Mouse (Mus musculus) MEL (cell line): ENCODE data around the gene Ier2. TPM values are rescaled to one million over a fixed set of nuclear protein-coding genes. Genes with fewer than 3 reads are reported as not detected.

Experiments used
- DNase-seq: peaks from one replicate; pipeline ENCODE4 v3.0.0; 2011; ENCODE audit warnings: low read depth, low spot score
- H3K27ac ChIP-seq: 2 replicates; pipeline ENCODE4 v1.5.1; 2012; ENCODE audit warnings: low read depth, mild to moderate bottlenecking, control low read depth, low read length, moderate library complexity; ENCODE audit not compliant: control insufficient read depth
- H3K27me3 ChIP-seq, 2 experiments: fragments of 150-350 bp in 1 of 2; sonication (generic) in 1 of 2; 2 replicates each; pipeline ENCODE4 v1.6.1; 2012; ENCODE audit warnings: low read length in 2 of 2, mild to moderate bottlenecking in 2 of 2, improper control_type of control experiment in 1 of 2, moderate library complexity in 1 of 2; ENCODE audit not compliant: insufficient read depth in 2 of 2, control insufficient read depth in 1 of 2
- H3K36me3 ChIP-seq, 2 experiments: 2 replicates each; pipeline ENCODE4 v1.6.1; 2012 to 2014; ENCODE audit warnings: low read length in 2 of 2, improper control_type of control experiment in 1 of 2, inconsistent platforms in 1 of 2, mild to moderate bottlenecking in 1 of 2; ENCODE audit not compliant: insufficient read depth in 2 of 2, control insufficient read depth in 1 of 2
- H3K4me1 ChIP-seq, 2 experiments: fragments of 150-350 bp in 1 of 2; sonication (generic) in 1 of 2; 2 replicates each; pipeline ENCODE4 v1.6.1; 2012; ENCODE audit warnings: low read length in 2 of 2, improper control_type of control experiment in 1 of 2, mild to moderate bottlenecking in 1 of 2; ENCODE audit not compliant: insufficient read depth in 2 of 2, control insufficient read depth in 1 of 2
- H3K4me3 ChIP-seq, 2 experiments: fragments of 150-350 bp in 1 of 2; sonication (generic) in 1 of 2; 2 replicates each; pipeline ENCODE4 v1.5.1; 2012; ENCODE audit warnings: low read depth in 2 of 2, low read length in 2 of 2, mild to moderate bottlenecking in 2 of 2, moderate library complexity in 2 of 2, control low read depth in 1 of 2, improper control_type of control experiment in 1 of 2; ENCODE audit not compliant: control insufficient read depth in 1 of 2, insufficient read depth in 1 of 2
- H3K79me2 ChIP-seq: 2 replicates; pipeline ENCODE4 v1.6.1; 2012; ENCODE audit warnings: mild to moderate bottlenecking, low read length, moderate library complexity; ENCODE audit not compliant: control insufficient read depth, poor library complexity, insufficient read depth
- H3K9ac ChIP-seq: 2 replicates; pipeline ENCODE4 v1.6.1; 2012; ENCODE audit warnings: low read depth, mild to moderate bottlenecking, control low read depth, low read length, moderate library complexity; ENCODE audit not compliant: control insufficient read depth, poor library complexity, severe bottlenecking
- H3K9me3 ChIP-seq: fragments of 150-350 bp; sonication (generic); replicated peaks from 2 replicates; pipeline ENCODE4 v1.6.1; 2012; ENCODE audit warnings: mild to moderate bottlenecking, low read length, improper control_type of control experiment, moderate library complexity; ENCODE audit not compliant: insufficient read depth
- CHD1 ChIP-seq: IDR thresholded peaks from 2 replicates; pipeline ENCODE4 v1.6.1; 2012; ENCODE audit warnings: low read depth, mild to moderate bottlenecking, inconsistent platforms, low read length, improper control_type of control experiment
- CTCF ChIP-seq, 3 experiments: IDR thresholded peaks in 2 of 3; conservative IDR thresholded peaks in 1 of 3; 2 replicates each; pipeline ENCODE4 v1.5.1; 2011 to 2012; ENCODE audit warnings: low read length in 3 of 3, low read depth in 2 of 3, mild to moderate bottlenecking in 2 of 3, improper control_type of control experiment in 1 of 3, inconsistent platforms in 1 of 3, mixed read lengths in 1 of 3, moderate library complexity in 1 of 3; ENCODE audit not compliant: control insufficient read depth in 1 of 3, insufficient read depth in 1 of 3, poor library complexity in 1 of 3, severe bottlenecking in 1 of 3
- EP300 ChIP-seq, 2 experiments: IDR thresholded peaks; 2 replicates each; pipeline ENCODE4 v1.6.1; 2011; ENCODE audit warnings: improper control_type of control experiment in 2 of 2, low read length in 2 of 2, low read depth in 1 of 2, mild to moderate bottlenecking in 1 of 2
- JUND ChIP-seq: IDR thresholded peaks from 2 replicates; pipeline ENCODE4 v1.6.1; 2011; ENCODE audit warnings: low read depth, mild to moderate bottlenecking, improper control_type of control experiment, low read length
- MAX ChIP-seq: IDR thresholded peaks from 2 replicates; pipeline ENCODE4 v1.6.1; 2011; ENCODE audit warnings: low read length, improper control_type of control experiment
- MAZ ChIP-seq: IDR thresholded peaks from 2 replicates; pipeline ENCODE4 v1.6.1; 2012; ENCODE audit warnings: low read depth, mild to moderate bottlenecking, inconsistent platforms, low read length, improper control_type of control experiment
- MEF2A ChIP-seq: IDR thresholded peaks from 2 replicates; pipeline ENCODE4 v1.6.1; 2014; ENCODE audit warnings: low read depth, mild to moderate bottlenecking, inconsistent platforms, low read length, improper control_type of control experiment; ENCODE audit not compliant: poor library complexity, insufficient replicate concordance, severe bottlenecking; ENCODE audit errors: extremely low read depth
- NRF1 ChIP-seq: IDR thresholded peaks from 2 replicates; pipeline ENCODE4 v1.6.1; 2014; ENCODE audit warnings: low read depth, mild to moderate bottlenecking, inconsistent platforms, low read length, improper control_type of control experiment, moderate library complexity; ENCODE audit not compliant: poor library complexity, insufficient read depth, severe bottlenecking
- POLR2A ChIP-seq, 2 experiments: IDR thresholded peaks; 2 replicates each; pipeline ENCODE4 v1.6.1; 2011 to 2012; ENCODE audit warnings: low read length in 2 of 2, mild to moderate bottlenecking in 2 of 2, control low read depth in 1 of 2, improper control_type of control experiment in 1 of 2, low read depth in 1 of 2, moderate library complexity in 1 of 2; ENCODE audit not compliant: control insufficient read depth in 1 of 2, insufficient read depth in 1 of 2, poor library complexity in 1 of 2
- POLR2AphosphoS2 ChIP-seq: IDR thresholded peaks from 2 replicates; pipeline ENCODE4 v1.6.1; 2011; ENCODE audit warnings: low read length, improper control_type of control experiment
- POLR2AphosphoS5 ChIP-seq: IDR thresholded peaks from 2 replicates; pipeline ENCODE4 v1.6.1; 2012; ENCODE audit warnings: low read depth, borderline replicate concordance, mild to moderate bottlenecking, inconsistent platforms, low read length, moderate library complexity, mixed read lengths
- RAD21 ChIP-seq: IDR thresholded peaks from 2 replicates; pipeline ENCODE4 v1.6.1; 2011; ENCODE audit warnings: mild to moderate bottlenecking, low read depth, low read length, improper control_type of control experiment
- TBP ChIP-seq: IDR thresholded peaks from 2 replicates; pipeline ENCODE4 v1.8.0; 2011; ENCODE audit warnings: low read depth, low read length, improper control_type of control experiment
- UBTF ChIP-seq: IDR thresholded peaks from 2 replicates; pipeline ENCODE4 v1.6.1; 2012; ENCODE audit warnings: low read depth, mild to moderate bottlenecking, inconsistent platforms, low read length, improper control_type of control experiment, moderate library complexity, borderline replicate concordance; ENCODE audit not compliant: insufficient read depth
- USF2 ChIP-seq, 2 experiments: IDR thresholded peaks; 2 replicates each; pipeline ENCODE4 v1.6.1; 2011 to 2012; ENCODE audit warnings: improper control_type of control experiment in 2 of 2, low read length in 2 of 2, borderline replicate concordance in 1 of 2, inconsistent platforms in 1 of 2, low read depth in 1 of 2, mild to moderate bottlenecking in 1 of 2; ENCODE audit not compliant: insufficient read depth in 1 of 2
- ZKSCAN1 ChIP-seq: IDR thresholded peaks from 2 replicates; pipeline ENCODE4 v1.6.1; 2012; ENCODE audit warnings: low read depth, mild to moderate bottlenecking, inconsistent platforms, low read length, improper control_type of control experiment, moderate library complexity
- ZMIZ1 ChIP-seq: IDR thresholded peaks from 2 replicates; pipeline ENCODE4 v1.6.1; 2012; ENCODE audit warnings: low read depth, mild to moderate bottlenecking, inconsistent platforms, low read length, improper control_type of control experiment, moderate library complexity
- ZNF384 ChIP-seq: IDR thresholded peaks from 2 replicates; pipeline ENCODE4 v1.6.1; 2012; ENCODE audit warnings: low read depth, mild to moderate bottlenecking, inconsistent platforms, low read length, improper control_type of control experiment
- polyA plus RNA-seq, 2 experiments: library from polyadenylated mRNA; stranded (reverse) in 1 of 2; unstranded in 1 of 2; fragments of >175 nt in 1 of 2; fragments of >200 nt in 1 of 2; gene quantifications; 2 replicates each; pipeline versions ENCODE4 v1.2.1 to v1.2.4; 2012; ENCODE audit warnings: low replicate concordance in 2 of 2, low read depth in 1 of 2; ENCODE audit not compliant: insufficient read length in 2 of 2, insufficient read depth in 1 of 2, missing spikeins in 1 of 2
- total RNA-seq: library from RNA; depleted of rRNA; stranded (reverse); fragments of 300-350 nt; gene quantifications from 2 replicates; pipeline ENCODE4 v1.2.3, GENCODE M21; 2012; rRNA removed

Gene Ier2
- total and polyA plus RNA-seq, 3 experiments, result 22.5 to 258 (median 37.7) TPM

- Histone ChIP-seq H3K4me1 (no peaks in the 10 kb centered on the region), H3K27ac (no peak overlapping the region), H3K4me3 (no peak overlapping the region), H3K9ac (no peak overlapping the region), H3K27me3 (peaks cover 0 to 11% of the 10 kb centered on the region in 2 experiments), H3K79me2 (no peaks in the 10 kb centered on the region), H3K9me3 (no peaks in the 10 kb centered on the region), H3K36me3 (no peaks in the 10 kb centered on the region)
- TF ChIP-seq MAX (no peak), CHD1 (no peak), UBTF (no peak), POLR2AphosphoS5 (no peak), ZMIZ1 (no peak), POLR2A (IDR thresholded peaks at IDR 0.05; ENCODE audit: control insufficient read depth in 1 of 2, insufficient read depth in 1 of 2, low read depth in 1 of 2, low read length in 2 of 2, poor library complexity in 1 of 2) (no peak), ZKSCAN1 (no peak), ZNF384 (no peak), NRF1 (no peak)
- DNase-seq, result no peak
Observed at GRCm38 (mm10) chr8:84615666-84616485, 46.8 kb downstream of the Ier2 start.

- Histone ChIP-seq H3K4me3 (no peak overlapping the region), H3K27me3 (peaks cover 0 to 11% of the 10 kb centered on the region in 2 experiments)
- TF ChIP-seq USF2 (IDR thresholded peaks at IDR 0.05; ENCODE audit: borderline replicate concordance in 1 of 2, insufficient read depth in 1 of 2, low read depth in 1 of 2, low read length in 2 of 2) (no peak), JUND (no peak), CTCF (IDR thresholded peaks at IDR 0.05 in 2 of 3, conservative IDR thresholded peaks at IDR 0.05 in 1 of 3; ENCODE audit: control insufficient read depth in 1 of 3, insufficient read depth in 1 of 3, low read depth in 2 of 3, low read length in 3 of 3, poor library complexity in 1 of 3, severe bottlenecking in 1 of 3) (peak; percentile 47 to 72 (median 69)), TBP (no peak), UBTF (no peak), ZMIZ1 (no peak), MEF2A (no peak), POLR2AphosphoS2 (no peak), ZNF384 (no peak), EP300 (IDR thresholded peaks at IDR 0.05; ENCODE audit: low read depth in 1 of 2, low read length in 2 of 2) (no peak), RAD21 (peak; percentile 29), MAZ (no peak), ZKSCAN1 (no peak)
- TF ChIP-seq, all 39 proteins: peak for 2
- Histone ChIP-seq H3K79me2 (no peaks in the 10 kb centered on the region), H3K27ac (no peak overlapping the region), H3K36me3 (no peaks in the 10 kb centered on the region), H3K4me1 (no peaks in the 10 kb centered on the region), H3K9me3 (no peaks in the 10 kb centered on the region), H3K9ac (no peak overlapping the region)
- peak; percentile 67 for DNase-seq
Observed at GRCm38 (mm10) chr8:84614512-84615223, 48.0 kb downstream of the Ier2 start.

Other genes with a start within 250 kb of the Ier2 start
- 154 and 183 TPM in 2 replicates for gene Trmt1, start 23.5 kb upstream of the Ier2 start, total RNA-seq
- 100 to 1,000 TPM in 1 of 2 experiments, not detected in 1; 221 TPM for gene Trmt1, start 23.5 kb upstream of the Ier2 start, polyA plus RNA-seq
- gene Nacc1, start 25.0 kb upstream of the Ier2 start, total RNA-seq, result 42.5 and 45.3 TPM in 2 replicates
- gene Nacc1, start 25.0 kb upstream of the Ier2 start, polyA plus RNA-seq, result 100 to 1,000 TPM in 1 of 2 experiments, not detected in 1; 106 TPM
- gene Lyl1, start 38.6 kb upstream of the Ier2 start, total RNA-seq, result 75.5 and 88.7 TPM in 2 replicates
- 100 to 1,000 TPM; 136 to 149 TPM for gene Lyl1, start 38.6 kb upstream of the Ier2 start, polyA plus RNA-seq
- gene G430095P16Rik, start 60.2 kb upstream of the Ier2 start, total RNA-seq, result 5.6 and 7.9 TPM in 2 replicates
- gene G430095P16Rik, start 60.2 kb upstream of the Ier2 start, polyA plus RNA-seq, result 10 to 100 TPM in 1 of 2 experiments, not detected in 1; 17.1 TPM
- 11.3 and 14.4 TPM in 2 replicates for gene Nfix, start 137.5 kb upstream of the Ier2 start, total RNA-seq
- 10 to 100 TPM in 1 of 2 experiments, not detected in 1; 29.1 TPM for gene Nfix, start 137.5 kb upstream of the Ier2 start, polyA plus RNA-seq
- gene Dand5, start 160.0 kb upstream of the Ier2 start, total RNA-seq, result 1.4 and 1.7 TPM in 2 replicates
- 1 to 10 TPM in 1 of 2 experiments, not detected in 1; 2.2 TPM for gene Dand5, start 160.0 kb upstream of the Ier2 start, polyA plus RNA-seq
- gene Gadd45gip1, start 168.7 kb upstream of the Ier2 start, total RNA-seq, result 47.5 and 51.8 TPM in 2 replicates
- 10 to 100 TPM in 1 of 2 experiments, not detected in 1; 62.9 TPM for gene Gadd45gip1, start 168.7 kb upstream of the Ier2 start, polyA plus RNA-seq
- 62.6 and 66.7 TPM in 2 replicates for gene Rad23a, start 177.8 kb upstream of the Ier2 start, total RNA-seq
- gene Rad23a, start 177.8 kb upstream of the Ier2 start, polyA plus RNA-seq, result 100 to 1,000 TPM in 1 of 2 experiments, not detected in 1; 155 TPM
- 550 and 567 TPM in 2 replicates for gene Calr, start 184.1 kb upstream of the Ier2 start, total RNA-seq
- 1,000 to 10,000 TPM in 1 of 2 experiments, not detected in 1; 1,110 TPM for gene Calr, start 184.1 kb upstream of the Ier2 start, polyA plus RNA-seq
- 205 and 245 TPM in 2 replicates for gene Farsa, start 194.1 kb upstream of the Ier2 start, total RNA-seq
- gene Farsa, start 194.1 kb upstream of the Ier2 start, polyA plus RNA-seq, result 100 to 1,000 TPM; 152 to 295 TPM
- 60.6 and 75.5 TPM in 2 replicates for gene Syce2, start 209.3 kb upstream of the Ier2 start, total RNA-seq
- gene Syce2, start 209.3 kb upstream of the Ier2 start, polyA plus RNA-seq, result 100 to 1,000 TPM in 1 of 2 experiments, not detected in 1; 115 TPM
- gene Gcdh, start 231.1 kb upstream of the Ier2 start, total RNA-seq, result 9.7 and 10.7 TPM in 2 replicates
- 10 to 100 TPM in 1 of 2 experiments, not detected in 1; 17.3 TPM for gene Gcdh, start 231.1 kb upstream of the Ier2 start, polyA plus RNA-seq
- 178 and 234 TPM in 2 replicates for gene Klf1, start 239.1 kb upstream of the Ier2 start, total RNA-seq
- gene Klf1, start 239.1 kb upstream of the Ier2 start, polyA plus RNA-seq, result 100 to 1,000 TPM in 1 of 2 experiments, not detected in 1; 262 TPM
- 53.7 and 62.3 TPM in 2 replicates for gene Dnase2a, start 245.7 kb upstream of the Ier2 start, total RNA-seq
- 10 to 100 TPM in 1 of 2 experiments, not detected in 1; 83.4 TPM for gene Dnase2a, start 245.7 kb upstream of the Ier2 start, polyA plus RNA-seq